Mouse (Mus musculus) cerebellum, adult 2 months (tissue): ENCODE data around the gene Cse1l.

Experiments used
- CTCF ChIP-seq: fragments of 200-500 bp; IDR thresholded peaks from 2 replicates; pipeline ENCODE4 v1.5.1; 2011; ENCODE audit warnings: low read depth, mild to moderate bottlenecking, control low read depth, low read length, moderate library complexity, borderline replicate concordance; ENCODE audit not compliant: insufficient read depth
- POLR2A ChIP-seq: fragments of 200-500 bp; IDR thresholded peaks from 2 replicates; pipeline ENCODE4 v1.6.1; 2011; ENCODE audit warnings: low read length, control low read depth, borderline replicate concordance; ENCODE audit not compliant: insufficient read depth

DNA sequence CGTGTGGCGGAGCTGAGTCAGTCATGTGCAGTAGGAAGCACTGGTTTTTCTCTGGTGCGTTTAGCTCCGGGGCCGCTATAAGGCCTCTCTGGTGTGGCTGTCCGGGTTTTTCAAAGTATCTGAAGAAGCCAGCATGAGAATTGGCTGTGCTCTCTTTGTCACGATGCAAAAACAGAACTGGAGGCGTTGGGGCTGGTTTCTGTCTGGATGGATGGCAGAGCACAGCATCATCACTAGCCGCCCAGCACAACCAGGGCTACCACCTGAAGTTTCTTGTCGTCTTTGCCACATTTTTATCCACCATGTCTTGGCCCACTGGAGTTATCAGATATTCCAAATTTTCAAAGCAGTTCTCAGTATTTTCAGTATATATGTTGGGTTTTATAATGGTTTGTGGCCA is 43.1 kb downstream of the Cse1l start:
- no peak for TF ChIP-seq POLR2A
- no peak for TF ChIP-seq CTCF
